Mouse (Mus musculus) adrenal gland (tissue): ENCODE measurements around the gene Cltc.

ENCODE experiments used
- intact Hi-C: fragments of 180-260 bp; cut with DNase I; formaldehyde crosslinking; loops from one replicate; pipeline ENCODE4 v1.15.1; 2025

The Cltc gene

GRCm38 (mm10) chr11:86650676-86651075, 106.7 kb downstream of the Cltc start:
- intact Hi-C loops: no loop called here

GRCm38 (mm10) chr11:86649542-86649941, 107.8 kb downstream of the Cltc start:
- intact Hi-C loops: no loop called here

- intact Hi-C loops: no loop called here
These were observed 109.5 kb downstream of the Cltc start for GRCm38 (mm10) chr11:86647706-86648447.

- intact Hi-C loops: no loop called here
These were observed 110.4 kb downstream of the Cltc start for GRCm38 (mm10) chr11:86646885-86647459.

- intact Hi-C loops: no loop called here
These were observed 111.1 kb downstream of the Cltc start for GRCm38 (mm10) chr11:86646136-86646834.

GRCm38 (mm10) chr11:86644553-86644952, 112.8 kb downstream of the Cltc start:
- intact Hi-C loops: no loop called here
